Mouse (Mus musculus) neural tube, embryonic 15.5 days (tissue): Measurements from ENCODE around the gene Klk1b26. TPM values are rescaled to one million over a fixed set of nuclear protein-coding genes. Genes with fewer than 3 reads are reported as not detected.

ENCODE experiments used
- polyA plus RNA-seq: library from polyadenylated mRNA; unstranded; fragments of >200 nt; fragmentation: Nextera tagmentation; extraction: Ambion mirVana; gene quantifications from 2 replicates; pipeline ENCODE4 v1.2.1, GENCODE M21; 2015

Gene Klk1b26
- polyA plus RNA-seq, 1 experiment from 2014 or later: not detected

Other genes starting within 250 kb of the Klk1b26 start
- not detected in 2 replicates for gene Klk12, start 243.3 kb upstream of the Klk1b26 start, polyA plus RNA-seq
- 0.33 TPM in 1 of 2 replicates, not detected in the other for gene Klk11, start 237.6 kb upstream of the Klk1b26 start, polyA plus RNA-seq
- gene Klk10, start 231.1 kb upstream of the Klk1b26 start, polyA plus RNA-seq: 0.10 and 0.51 TPM in 2 replicates
- 0.23 TPM in 1 of 2 replicates, not detected in the other for gene Klk9, start 220.3 kb upstream of the Klk1b26 start, polyA plus RNA-seq
- 12.6 and 15.5 TPM in 2 replicates for gene Klk8, start 214.6 kb upstream of the Klk1b26 start, polyA plus RNA-seq
- gene Klk7, start 200.9 kb upstream of the Klk1b26 start, polyA plus RNA-seq: 0.24 TPM in 1 of 2 replicates, not detected in the other
- not detected in 2 replicates for gene Klk6, start 187.7 kb upstream of the Klk1b26 start, polyA plus RNA-seq
- not detected in 2 replicates for gene Klk5, start 170.2 kb upstream of the Klk1b26 start, polyA plus RNA-seq
- 0.28 TPM in 1 of 2 replicates, not detected in the other for gene Klk4, start 131.0 kb upstream of the Klk1b26 start, polyA plus RNA-seq
- gene Klk15, start 78.4 kb upstream of the Klk1b26 start, polyA plus RNA-seq: not detected in 2 replicates
- gene Klk1b8, start 61.5 kb upstream of the Klk1b26 start, polyA plus RNA-seq: not detected in 2 replicates
- gene Klk1b1, start 45.4 kb upstream of the Klk1b26 start, polyA plus RNA-seq: not detected in 2 replicates
- not detected in 2 replicates for gene Klk1b9, start 36.1 kb upstream of the Klk1b26 start, polyA plus RNA-seq
- not detected in 2 replicates for gene Klk1b11, start 16.3 kb upstream of the Klk1b26 start, polyA plus RNA-seq
- gene Klk1b27, start 40.1 kb downstream of the Klk1b26 start, polyA plus RNA-seq: not detected in 2 replicates
- not detected in 2 replicates for gene Klk1b21, start 90.2 kb downstream of the Klk1b26 start, polyA plus RNA-seq
- not detected in 2 replicates for gene Klk1b22, start 100.5 kb downstream of the Klk1b26 start, polyA plus RNA-seq
- not detected in 2 replicates for gene Klk1b16, start 124.6 kb downstream of the Klk1b26 start, polyA plus RNA-seq
- not detected in 2 replicates for gene Klk1b24, start 176.1 kb downstream of the Klk1b26 start, polyA plus RNA-seq
- gene Klk1b3, start 186.0 kb downstream of the Klk1b26 start, polyA plus RNA-seq: not detected in 2 replicates
- gene Klk1b4, start 195.3 kb downstream of the Klk1b26 start, polyA plus RNA-seq: not detected in 2 replicates
- gene Klk1b5, start 203.8 kb downstream of the Klk1b26 start, polyA plus RNA-seq: not detected in 2 replicates
- gene Klk1, start 213.2 kb downstream of the Klk1b26 start, polyA plus RNA-seq: 0.51 TPM in 1 of 2 replicates, not detected in the other
- gene Gm36864, start 224.0 kb downstream of the Klk1b26 start, polyA plus RNA-seq: not detected in 2 replicates
- gene 1700028J19Rik, start 234.5 kb downstream of the Klk1b26 start, polyA plus RNA-seq: 1.3 and 1.5 TPM in 2 replicates
- gene 2410002F23Rik, start 234.6 kb downstream of the Klk1b26 start, polyA plus RNA-seq: 198 and 218 TPM in 2 replicates
- 0.11 and 0.15 TPM in 2 replicates for gene Acp4, start 245.2 kb downstream of the Klk1b26 start, polyA plus RNA-seq
- not detected in 2 replicates for gene Gm15517, start 249.3 kb downstream of the Klk1b26 start, polyA plus RNA-seq